Mouse (Mus musculus) liver, adult (tissue): ENCODE data around the gene Psme3.

Experiments
- GATA4 ChIP-seq: IDR thresholded peaks from 2 replicates; pipeline ENCODE4 v1.6.1; 2014; ENCODE audit warnings: mild to moderate bottlenecking, low read length; ENCODE audit not compliant: insufficient replicate concordance

Gene Psme3

DNA sequence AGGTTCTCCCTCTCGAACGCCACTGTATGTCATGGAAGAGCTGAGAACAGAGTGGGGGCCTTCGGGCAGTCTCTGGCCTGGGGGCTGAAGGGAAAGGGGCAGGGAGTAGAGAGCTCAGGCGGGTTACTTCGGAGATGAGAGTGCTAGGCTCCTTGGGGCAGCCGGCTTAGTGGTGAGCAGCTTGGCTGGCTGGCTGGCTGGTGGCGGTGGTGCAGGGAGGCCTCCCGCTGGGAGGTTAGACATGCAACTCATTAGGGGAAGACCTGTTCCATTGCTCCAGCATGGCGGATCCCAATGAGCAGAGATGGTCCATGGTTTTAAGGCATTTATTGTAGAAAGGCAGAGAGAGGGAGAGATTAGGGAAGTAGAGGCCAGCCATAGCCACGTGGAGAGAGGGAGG lies 18.0 kb downstream of the Psme3 start:
- TF ChIP-seq GATA4, result no peak

DNA sequence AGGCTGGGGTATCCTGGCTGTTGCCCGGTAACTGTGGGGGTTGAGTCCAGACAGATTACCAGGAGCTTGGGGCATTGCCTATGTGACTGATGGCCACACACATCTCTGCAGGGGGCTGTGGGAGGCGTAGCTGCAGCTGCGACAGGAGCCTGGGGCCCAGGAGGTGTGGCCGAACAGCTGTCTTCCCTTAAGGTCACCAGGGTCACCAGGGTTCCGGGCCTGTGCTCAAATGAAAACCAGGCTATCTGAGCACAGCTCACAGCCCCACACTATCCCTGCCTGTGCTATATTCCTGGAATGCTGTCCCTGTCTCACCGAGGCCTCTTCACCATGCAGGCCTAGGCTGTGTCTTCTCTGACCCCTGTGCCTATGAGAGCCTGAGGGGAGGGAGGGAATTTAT lies 18.5 kb downstream of the Psme3 start:
- no peak for TF ChIP-seq GATA4

DNA sequence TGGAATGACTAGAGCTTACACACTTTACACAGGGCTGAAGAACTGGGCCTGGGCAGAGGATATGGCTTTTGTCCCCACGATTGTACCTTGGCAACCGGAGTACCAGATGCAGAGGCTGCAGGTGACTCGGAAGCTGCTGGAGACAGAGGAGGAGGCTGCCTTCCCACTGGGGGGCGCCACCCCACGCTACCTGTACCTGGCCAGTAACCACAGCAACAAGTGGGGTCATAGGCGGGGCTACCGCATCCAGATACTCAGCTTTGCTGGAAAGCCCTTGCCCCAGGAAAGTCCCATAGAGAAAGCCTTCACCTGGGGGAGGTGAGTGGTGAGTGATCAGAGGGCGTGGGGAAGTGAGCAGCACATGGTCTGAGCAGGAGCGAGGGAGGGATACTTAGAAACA lies 19.7 kb downstream of the Psme3 start:
- TF ChIP-seq GATA4, result no peak

DNA sequence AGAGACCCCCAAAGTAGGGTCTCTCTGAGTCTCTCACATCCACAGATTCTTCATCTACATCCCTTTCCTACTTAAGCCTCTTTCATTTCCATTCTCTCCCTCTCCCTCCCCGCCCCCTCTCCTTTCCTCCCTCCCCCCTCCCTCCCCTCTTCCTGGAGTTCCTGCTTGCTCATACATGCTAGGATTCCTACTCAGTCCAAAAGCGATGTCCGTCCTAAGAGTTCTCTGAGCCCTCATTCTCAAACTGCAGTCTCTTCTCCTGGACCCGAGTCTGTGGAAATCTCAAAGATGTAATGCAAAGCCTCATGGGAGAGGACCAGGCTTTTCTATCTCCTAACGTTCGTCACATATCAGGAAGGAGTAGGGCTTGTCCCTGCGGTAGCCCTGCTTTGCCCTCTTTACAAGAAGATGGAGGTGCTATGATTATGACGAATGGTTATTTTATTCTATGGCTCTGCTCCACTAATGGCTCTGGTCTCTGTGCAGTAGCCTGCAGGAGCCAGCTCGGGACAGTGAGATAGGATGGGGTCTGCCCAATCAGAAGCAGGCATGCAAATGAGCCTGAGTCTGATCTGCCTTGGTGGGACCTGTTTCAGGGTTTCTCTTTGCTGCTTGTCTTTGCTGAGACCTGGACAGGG lies 22.2 kb downstream of the Psme3 start:
- TF ChIP-seq GATA4, result no peak

DNA sequence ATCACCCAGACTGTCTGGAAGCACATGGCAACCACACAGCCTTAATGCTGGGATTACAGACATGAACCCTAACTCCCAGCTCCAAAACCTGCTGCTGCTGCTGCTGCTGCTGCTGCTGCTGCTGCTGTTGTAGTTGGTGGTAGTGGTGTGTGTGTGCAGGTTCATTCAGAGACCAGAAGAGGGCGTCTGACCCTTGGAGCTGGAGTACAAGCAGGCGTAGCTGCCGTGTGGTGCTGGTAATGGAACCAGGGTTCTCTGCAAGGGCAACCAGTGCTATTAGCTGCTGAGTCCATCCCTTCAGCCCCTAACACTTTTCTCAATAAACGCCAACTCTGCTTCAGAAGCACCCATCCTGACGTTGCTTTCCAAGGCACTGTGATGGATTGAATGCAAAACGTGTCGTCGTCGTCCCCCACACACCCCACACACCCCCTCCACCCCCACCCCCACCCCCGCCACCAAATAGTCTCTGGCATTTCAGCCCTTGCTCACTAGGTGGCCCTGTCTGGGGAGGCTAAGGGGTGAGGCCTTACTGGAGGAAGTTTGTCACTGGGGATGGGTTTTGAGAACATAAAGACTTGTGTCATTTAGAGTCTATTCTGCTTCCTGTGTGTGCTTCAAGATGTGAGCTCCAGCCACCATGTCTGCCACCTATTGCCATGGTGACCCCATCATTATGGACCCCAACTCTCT lies 31.2 kb downstream of the Psme3 start:
- no peak for TF ChIP-seq GATA4

DNA sequence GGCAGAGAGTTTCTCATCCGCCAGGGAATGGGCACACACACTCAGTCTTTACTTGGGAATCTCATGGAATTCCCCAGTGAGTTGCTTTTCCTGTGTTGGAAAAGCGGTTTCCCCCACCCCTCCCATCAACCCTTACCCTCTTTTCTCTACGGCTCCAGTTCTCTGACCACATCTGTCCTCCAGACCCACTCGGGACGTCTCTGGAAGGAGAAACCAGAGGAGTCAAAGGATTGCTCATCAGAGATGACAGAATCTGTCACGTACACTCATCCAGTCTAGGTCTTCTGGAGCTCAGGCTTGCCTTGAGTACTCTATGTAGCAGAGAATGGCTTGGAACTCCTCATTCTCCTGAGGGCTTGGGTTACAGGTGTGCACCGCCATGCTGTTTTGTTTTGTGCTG lies 32.8 kb downstream of the Psme3 start:
- TF ChIP-seq GATA4, result no peak

DNA sequence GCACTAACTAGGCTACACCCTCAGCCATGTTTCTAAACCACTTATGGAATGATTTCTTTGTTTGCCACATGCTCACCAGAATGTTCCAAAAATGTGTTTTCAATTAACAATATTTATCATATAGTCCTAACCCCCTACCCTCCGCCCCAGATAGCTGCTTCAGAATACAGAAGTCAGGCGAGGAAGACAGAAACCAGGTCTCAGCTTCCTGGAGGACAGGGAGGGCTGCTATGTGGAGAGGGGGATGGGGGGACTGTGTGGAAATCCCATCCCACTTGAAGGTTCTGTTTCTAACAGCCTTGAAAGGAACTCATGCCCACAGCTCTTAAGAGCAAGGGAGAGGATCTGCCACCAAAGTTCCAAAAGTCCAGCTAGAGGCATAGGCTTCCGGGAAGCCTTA lies 33.2 kb downstream of the Psme3 start:
- TF ChIP-seq GATA4, result no peak

DNA sequence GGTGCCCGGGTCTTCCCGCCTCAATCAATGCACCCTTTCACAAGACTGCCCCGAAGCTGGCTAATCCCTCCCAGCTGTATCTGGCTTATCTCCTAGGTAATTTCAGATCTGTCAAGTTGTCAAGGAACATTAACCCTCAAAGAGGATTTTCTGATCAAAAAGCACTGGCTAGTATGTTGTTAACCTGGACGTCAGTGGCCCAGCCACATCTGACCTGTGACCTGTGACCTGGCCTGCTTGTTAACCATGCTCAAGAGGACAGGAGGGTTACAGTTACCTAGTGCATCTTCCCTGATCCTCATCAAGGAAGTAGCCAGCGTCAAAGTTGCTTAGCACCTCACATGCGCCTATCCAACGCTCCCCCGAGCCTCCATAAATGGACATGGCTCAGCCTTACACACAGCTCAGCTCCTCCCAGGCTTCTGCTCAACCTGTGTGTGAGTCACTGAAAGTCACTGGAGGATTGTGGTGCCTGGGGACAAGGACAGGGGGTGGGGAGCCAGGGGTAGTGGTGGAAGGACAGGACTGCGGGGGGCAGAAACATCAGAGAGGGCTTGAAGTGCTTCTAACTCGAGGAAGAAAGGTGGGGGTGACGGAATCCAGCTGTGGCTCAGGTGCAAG lies 35.2 kb downstream of the Psme3 start:
- TF ChIP-seq GATA4, result peak; percentile 55; the same call in 1 of the 2 replicates

DNA sequence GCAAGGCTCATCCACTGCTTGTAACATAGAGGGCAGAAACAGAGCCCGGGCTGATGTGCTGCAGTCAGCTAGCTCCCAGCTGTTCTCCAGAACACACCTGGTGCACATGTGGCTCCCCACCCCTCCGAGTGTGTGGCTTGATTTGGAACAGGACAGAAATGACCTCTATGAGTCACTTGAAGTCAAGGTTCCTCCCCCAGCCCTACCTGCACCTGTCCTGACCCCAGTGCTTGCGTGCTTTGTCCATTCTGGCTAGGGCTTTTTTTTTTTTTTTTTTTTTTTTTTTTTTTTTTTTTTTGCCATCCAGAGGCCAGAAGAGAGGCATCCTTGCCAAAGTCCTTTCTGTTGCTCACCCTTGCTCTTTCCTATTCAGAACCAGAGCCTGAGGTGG lies 35.7 kb downstream of the Psme3 start:
- TF ChIP-seq GATA4, result no peak

DNA sequence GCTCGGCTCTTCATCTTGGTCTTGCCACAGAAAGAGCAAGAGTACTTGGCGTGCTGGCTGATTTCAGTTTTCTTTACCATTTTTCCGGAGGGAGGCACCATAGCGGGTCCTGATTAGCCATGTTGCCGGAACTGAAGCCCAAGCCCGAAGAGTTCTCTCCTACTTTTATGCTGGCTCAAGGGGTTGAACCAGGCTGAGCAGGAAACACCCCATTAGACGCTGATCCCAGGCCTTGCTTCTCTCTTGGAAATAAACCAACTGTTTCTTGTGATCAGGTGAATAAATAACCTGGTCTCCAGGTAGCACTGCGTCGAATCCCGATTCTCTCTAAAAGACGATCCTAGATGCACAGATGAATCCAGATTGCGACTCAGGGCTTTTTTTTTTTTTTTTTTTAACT lies 37.4 kb downstream of the Psme3 start:
- TF ChIP-seq GATA4, result no peak

DNA sequence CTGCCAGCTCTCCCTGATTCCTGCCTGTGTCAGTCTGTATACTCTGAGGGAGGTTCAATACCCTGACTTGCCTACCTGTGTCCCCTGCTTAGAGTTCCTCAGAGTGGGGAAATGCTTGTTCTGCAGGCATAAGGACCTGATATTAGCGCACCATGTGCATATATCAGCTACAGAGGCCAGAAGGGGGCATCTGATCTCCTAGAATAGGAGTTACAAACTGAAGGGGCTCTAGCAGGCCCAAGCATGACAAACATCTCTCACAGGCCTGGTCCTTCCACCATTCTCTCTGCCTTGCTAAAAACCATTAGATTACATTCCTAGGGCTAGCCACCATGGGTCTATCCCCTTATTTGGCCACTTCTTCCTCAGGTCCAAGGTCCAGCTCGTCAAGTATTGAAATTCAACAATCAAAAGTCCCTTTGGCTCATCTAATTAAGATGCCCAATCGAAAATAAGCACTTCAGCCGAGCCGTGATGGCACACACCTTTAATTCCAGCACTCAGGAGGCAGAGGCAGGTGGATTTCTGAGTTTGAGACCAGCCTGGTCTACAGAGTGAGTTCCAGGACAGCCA lies 38.5 kb downstream of the Psme3 start:
- no peak for TF ChIP-seq GATA4

DNA sequence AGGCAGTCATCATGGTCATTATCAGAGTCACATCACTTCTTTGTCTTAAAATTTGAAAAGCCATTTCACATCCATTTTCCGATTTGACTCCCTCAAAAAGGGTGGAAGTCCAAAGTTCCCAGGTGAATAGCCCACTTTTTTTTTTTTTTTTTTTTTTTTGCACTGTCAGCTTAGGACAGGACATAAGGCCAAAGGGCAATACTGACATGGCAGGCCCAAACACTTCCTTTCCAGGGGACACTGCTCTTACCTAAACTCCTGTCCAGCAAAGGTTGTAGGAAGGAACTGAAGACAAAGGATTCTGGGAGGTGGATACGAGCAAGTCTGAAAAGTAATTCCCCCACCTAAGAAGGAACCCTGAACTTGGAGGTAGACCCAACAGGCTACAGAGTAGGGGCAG lies 39.9 kb downstream of the Psme3 start:
- peak; percentile 31; the same call in 1 of the 2 replicates for TF ChIP-seq GATA4

DNA sequence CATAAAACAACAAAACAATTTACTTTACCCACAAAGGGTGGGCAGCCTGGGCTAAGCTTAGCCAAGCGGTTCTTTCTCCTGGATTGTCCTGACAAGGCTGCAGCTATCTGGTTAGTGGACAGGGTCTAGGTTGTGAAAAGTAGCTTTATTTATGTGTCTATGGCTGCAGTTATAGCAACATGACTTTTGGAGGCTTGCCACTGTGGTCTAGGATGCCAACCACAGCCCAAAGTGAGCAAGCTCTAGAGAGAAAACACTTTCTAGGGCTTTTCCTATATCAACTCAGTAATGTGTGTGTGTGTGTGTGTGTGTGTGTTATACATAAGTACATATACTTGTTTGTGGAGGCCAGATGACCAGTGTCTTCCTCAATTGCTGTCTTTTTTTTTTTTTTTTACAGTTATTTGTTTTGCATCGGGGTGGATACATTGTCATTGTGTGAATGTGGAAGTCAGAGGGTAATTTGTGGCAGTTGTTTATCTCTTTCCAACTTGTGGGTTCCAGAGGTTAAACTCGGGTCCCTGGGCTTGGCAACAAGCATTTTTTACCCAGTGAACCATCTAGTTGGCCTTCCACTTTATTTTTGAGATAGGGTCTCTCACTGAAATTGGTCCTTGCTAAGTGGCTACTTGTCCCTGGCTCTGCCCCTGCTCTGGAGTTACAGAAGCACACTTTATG lies 41.6 kb downstream of the Psme3 start:
- TF ChIP-seq GATA4, result no peak

DNA sequence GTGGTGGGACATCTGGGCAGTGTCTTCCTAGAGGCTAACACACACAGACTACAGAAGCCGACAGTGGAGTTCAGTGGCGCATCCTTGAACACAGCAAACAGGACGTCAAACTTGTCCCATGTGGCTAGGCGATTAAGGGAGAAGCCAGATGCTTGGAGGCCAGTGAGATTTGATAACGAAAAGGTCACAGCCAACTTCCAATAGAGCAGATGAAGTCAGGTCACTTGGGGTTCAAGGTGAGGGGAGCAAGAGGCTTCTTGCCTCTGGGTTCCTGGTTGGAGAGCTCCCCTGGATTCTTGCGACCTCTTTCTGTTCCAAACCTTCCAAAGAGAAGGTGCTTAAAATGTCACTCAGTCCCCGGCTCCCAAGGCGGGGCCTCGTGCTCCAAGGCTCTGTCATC lies 43.8 kb downstream of the Psme3 start:
- no peak for TF ChIP-seq GATA4

DNA sequence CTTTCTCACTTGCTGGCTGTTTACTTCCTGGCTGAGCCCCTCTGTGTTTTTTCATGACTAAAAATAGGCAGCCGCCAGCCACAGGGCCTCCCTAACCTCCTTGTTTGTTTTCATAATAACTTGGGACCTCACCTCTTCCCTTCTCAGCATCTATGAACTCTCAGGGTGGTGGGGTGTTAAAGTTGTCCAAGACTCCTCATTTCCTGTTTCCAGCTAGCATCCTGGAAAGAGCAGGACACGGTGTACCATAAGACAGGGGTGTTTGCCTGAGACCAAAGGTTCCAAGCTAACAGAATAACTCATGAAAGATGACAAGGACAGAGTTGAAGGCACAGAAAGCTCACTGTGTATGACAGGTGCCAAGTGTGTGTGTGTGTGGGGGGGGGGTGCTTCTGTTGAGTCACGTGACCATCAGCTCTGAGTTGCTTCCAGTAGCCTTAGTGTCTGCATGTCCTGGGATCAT lies 44.7 kb downstream of the Psme3 start:
- TF ChIP-seq GATA4, result no peak
